Mouse (Mus musculus): ENCODE data around the gene Spag6. TPM values are rescaled to one million over a fixed set of nuclear protein-coding genes. Genes with fewer than 3 reads are reported as not detected.

Spag6 gene
- total RNA-seq, 2 experiments from 2014 or later: not detected

DNA sequence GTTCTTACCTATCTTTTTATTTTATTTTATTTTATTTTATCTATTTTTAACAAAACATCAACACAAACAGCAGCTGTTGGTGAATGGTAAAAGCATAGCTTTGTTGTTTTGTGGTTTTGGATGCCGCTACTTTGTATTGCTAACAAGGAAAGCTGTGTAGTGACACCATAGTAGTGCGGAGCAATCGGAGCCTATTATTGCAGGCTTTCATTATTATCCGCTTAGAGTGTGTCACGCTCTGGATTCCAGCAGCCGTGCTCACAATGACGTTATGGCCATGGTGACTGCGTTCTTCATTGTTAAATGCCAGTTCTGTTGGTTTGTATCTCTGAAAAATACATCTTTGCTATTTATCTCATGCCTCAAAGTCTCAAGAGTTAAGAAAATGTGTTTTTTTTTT lies 103.9 kb downstream of the Spag6 start:
- no peak for ATAC-seq (replicated peaks; ENCODE audit: low FRiP score, poor library complexity, severe bottlenecking)

DNA sequence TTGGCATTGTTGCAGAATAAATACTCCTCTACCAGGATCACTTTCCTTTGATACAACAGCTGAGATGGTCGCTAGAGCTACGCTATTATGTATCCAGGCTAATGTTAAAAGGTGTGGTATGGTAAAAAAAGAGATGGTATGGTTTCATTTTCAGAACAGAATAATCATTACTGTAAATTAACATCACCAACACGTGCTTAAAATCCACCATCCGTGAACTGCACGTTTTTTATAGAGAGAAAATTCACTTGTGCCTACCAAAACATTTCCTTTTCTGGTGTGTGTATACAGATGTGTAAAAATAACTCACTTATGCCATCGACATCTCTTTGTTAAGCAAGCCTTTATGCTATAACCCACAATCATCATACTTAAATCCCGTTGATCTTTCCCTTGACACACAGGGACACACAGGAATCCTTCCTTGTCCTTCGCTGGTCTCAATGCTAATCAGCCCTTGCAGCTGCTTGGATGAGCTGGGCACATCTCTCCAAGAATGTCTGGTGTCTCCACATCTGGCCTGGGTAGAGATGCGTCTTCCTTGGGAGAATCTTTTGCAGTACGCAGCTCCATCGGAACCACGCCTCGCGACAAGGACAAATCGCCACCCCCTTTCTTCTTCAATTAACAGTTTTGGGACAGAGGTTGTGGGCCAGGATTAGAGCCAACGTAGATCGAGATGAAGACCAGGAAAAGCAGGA lies 105.6 kb downstream of the Spag6 start:
- ATAC-seq (replicated peaks; ENCODE audit: low FRiP score, poor library complexity, severe bottlenecking): no peak

Other genes with a start within 250 kb of the Spag6 start
- gene Commd3, start 21.6 kb upstream of the Spag6 start, total RNA-seq (2015; ENCODE audit: low replicate concordance): 54.1 and 73.2 TPM in 2 replicates
- 25.3 and 44.7 TPM in 2 replicates for gene Commd3, start 21.6 kb upstream of the Spag6 start, total RNA-seq (2017; ENCODE audit: low replicate concordance)
- 2.1 and 12.6 TPM in 2 replicates for gene Bmi1, start 17.0 kb upstream of the Spag6 start, total RNA-seq (2015; ENCODE audit: low replicate concordance)
- 9.8 and 13.6 TPM in 2 replicates for gene Bmi1, start 17.0 kb upstream of the Spag6 start, total RNA-seq (2017; ENCODE audit: low replicate concordance)